Mouse (Mus musculus): ENCODE data around the gene Tgfbrap1.
A peak's percentile ranks its signal among the peaks of the same experiment; 100 is the strongest.
"Not testable (repeated sequence)": the region's sequence is repeated elsewhere in the genome, so short reads cannot be mapped to it uniquely, and the experiment has no call there.

The Tgfbrap1 gene

GRCm38 (mm10) chr1:43098031-43098984, at the start of gene Tgfbrap1, which contains the start of gene AI597479:
TSS of gene Tgfbrap1 (minus strand) at chr1:43098637.
TSS of gene AI597479 (plus strand) at chr1:43098710.
- DNase-seq (ENCODE audit: low spot score): peak; percentile 91

- no peak for DNase-seq (ENCODE audit: low spot score)
Measured at GRCm38 (mm10) chr1:43147474-43147873, 49.0 kb upstream of the Tgfbrap1 start.

GRCm38 (mm10) chr1:43145388-43145787, 47.0 kb upstream of the Tgfbrap1 start:
- DNase-seq (ENCODE audit: low spot score): no peak

- DNase-seq (ENCODE audit: low spot score): no peak
Measured at GRCm38 (mm10) chr1:43144338-43144906, 46.0 kb upstream of the Tgfbrap1 start.

GRCm38 (mm10) chr1:43143791-43144190, 45.4 kb upstream of the Tgfbrap1 start:
- DNase-seq (ENCODE audit: low spot score): no peak

GRCm38 (mm10) chr1:43143284-43143683, 44.8 kb upstream of the Tgfbrap1 start:
- no peak for DNase-seq (ENCODE audit: low spot score)

- DNase-seq (ENCODE audit: low spot score): no peak
Measured at GRCm38 (mm10) chr1:43142849-43143248, 44.4 kb upstream of the Tgfbrap1 start.

- DNase-seq (ENCODE audit: low spot score): peak; percentile 28
Measured at GRCm38 (mm10) chr1:43141555-43141961, 43.1 kb upstream of the Tgfbrap1 start.

GRCm38 (mm10) chr1:43139587-43140266, 41.3 kb upstream of the Tgfbrap1 start:
- DNase-seq (ENCODE audit: low spot score): peak; percentile 80

- DNase-seq (ENCODE audit: low spot score): no peak
Measured at GRCm38 (mm10) chr1:43138268-43138812, 39.9 kb upstream of the Tgfbrap1 start.

- no peak for DNase-seq (ENCODE audit: low spot score)
Measured at GRCm38 (mm10) chr1:43137334-43137733, 38.9 kb upstream of the Tgfbrap1 start.

- not testable (repeated sequence) for DNase-seq (ENCODE audit: low spot score)
Measured at GRCm38 (mm10) chr1:43136488-43137029, 38.1 kb upstream of the Tgfbrap1 start.

GRCm38 (mm10) chr1:43131591-43131990, 33.2 kb upstream of the Tgfbrap1 start:
- no peak for DNase-seq (ENCODE audit: low spot score)

GRCm38 (mm10) chr1:43130219-43130981, 32.0 kb upstream of the Tgfbrap1 start:
- no peak for DNase-seq (ENCODE audit: low spot score)

GRCm38 (mm10) chr1:43127820-43128610, 29.6 kb upstream of the Tgfbrap1 start:
- no peak for DNase-seq (ENCODE audit: low spot score)

- DNase-seq (ENCODE audit: low spot score): no peak
Measured at GRCm38 (mm10) chr1:43127196-43127595, 28.8 kb upstream of the Tgfbrap1 start.

GRCm38 (mm10) chr1:43124726-43125125, 26.3 kb upstream of the Tgfbrap1 start:
- DNase-seq (ENCODE audit: low spot score): no peak

GRCm38 (mm10) chr1:43122616-43123015, 24.2 kb upstream of the Tgfbrap1 start:
- DNase-seq (ENCODE audit: low spot score): no peak

- no peak for DNase-seq (ENCODE audit: low spot score)
Measured at GRCm38 (mm10) chr1:43120950-43121349, 22.5 kb upstream of the Tgfbrap1 start.

GRCm38 (mm10) chr1:43117435-43117834, 19.0 kb upstream of the Tgfbrap1 start:
- DNase-seq (ENCODE audit: low spot score): no peak

Measured in ovary, postnatal 36 days (tissue).